Mouse (Mus musculus): ENCODE data around the gene Map3k14. TPM values are rescaled to one million over a fixed set of nuclear protein-coding genes. Genes with fewer than 3 reads are reported as not detected.

Gene Map3k14
- polyA plus RNA-seq, 1 experiment from 2014 or later, result 4.7 TPM

GRCm38 (mm10) chr11:103198911-103199803 lies 68.1 kb downstream of the Map3k14 start:
- 2% methylated on average over 55 of the region's 59 CpGs for WGBS

GRCm38 (mm10) chr11:103198339-103198738 lies 68.9 kb downstream of the Map3k14 start:
- ATAC-seq, result no peak
- H3K27ac ChIP-seq (ENCODE audit: low read depth, low read length), result no peak overlapping the region
- peak overlapping the region; percentile 88 for H3K4me2 ChIP-seq (ENCODE audit: low read length)
- H3K9me3 ChIP-seq (ENCODE audit: control insufficient read depth, low read length), result no peaks in the 10 kb centered on the region
- peaks cover 17% of the 10 kb centered on the region for H3K4me1 ChIP-seq (ENCODE audit: control insufficient read depth, insufficient read depth, low read depth, low read length)
- WGBS, result 6% methylated on average over 13 of the region's 16 CpGs
- H3K27me3 ChIP-seq (replicated peaks; ENCODE audit: control insufficient read depth, insufficient read depth, low read length), result peaks cover 41% of the 10 kb centered on the region
- H3K9ac ChIP-seq (ENCODE audit: low read depth, low read length), result no peak overlapping the region; the same call in 1 of the 2 replicates
- peaks cover 7% of the 10 kb centered on the region for H3K36me3 ChIP-seq (ENCODE audit: control insufficient read depth, insufficient read depth, low read length)
- H3K4me3 ChIP-seq (ENCODE audit: low read length), result peak overlapping the region; percentile 50; the same call in 1 of the 2 replicates

More at GRCm38 (mm10) chr11:103198911-103199803, 68.1 kb downstream of the Map3k14 start:
- H3K27me3 ChIP-seq (replicated peaks; ENCODE audit: control insufficient read depth, insufficient read depth, low read length), result peaks cover 34% of the 10 kb centered on the region
- peak overlapping the region; percentile 88 for H3K4me2 ChIP-seq (ENCODE audit: low read length)
- H3K36me3 ChIP-seq (ENCODE audit: control insufficient read depth, insufficient read depth, low read length), result peaks cover 7% of the 10 kb centered on the region
- peak overlapping the region; percentile 50 for H3K4me3 ChIP-seq (ENCODE audit: low read length)
- peak overlapping the region; percentile 72 for H3K9ac ChIP-seq (ENCODE audit: low read depth, low read length)
- peak; percentile 83 for ATAC-seq
- H3K9me3 ChIP-seq (ENCODE audit: control insufficient read depth, low read length), result no peaks in the 10 kb centered on the region
- H3K4me1 ChIP-seq (ENCODE audit: control insufficient read depth, insufficient read depth, low read depth, low read length), result peaks cover 17% of the 10 kb centered on the region
- H3K27ac ChIP-seq (ENCODE audit: low read depth, low read length), result peak overlapping the region; percentile 4; the same call in 1 of the 2 replicates

- Histone ChIP-seq H3K36me3 (ENCODE audit: control insufficient read depth, insufficient read depth, low read length) (peaks cover 7% of the 10 kb centered on the region), H3K9me3 (ENCODE audit: control insufficient read depth, low read length) (no peaks in the 10 kb centered on the region), H3K4me3 (ENCODE audit: low read length) (no peak overlapping the region), H3K4me1 (ENCODE audit: control insufficient read depth, insufficient read depth, low read depth, low read length) (peaks cover 24% of the 10 kb centered on the region), H3K27me3 (replicated peaks; ENCODE audit: control insufficient read depth, insufficient read depth, low read length) (peaks cover 48% of the 10 kb centered on the region), H3K9ac (ENCODE audit: low read depth, low read length) (no peak overlapping the region), H3K27ac (ENCODE audit: low read depth, low read length) (no peak overlapping the region), H3K4me2 (ENCODE audit: low read length) (no peak overlapping the region)
- ATAC-seq, result no peak
- WGBS, result 95% methylated on average over 4 of the region's 4 CpGs
Measured at GRCm38 (mm10) chr11:103197340-103197739, 69.9 kb downstream of the Map3k14 start.

- H3K9ac ChIP-seq (ENCODE audit: low read depth, low read length), result no peak overlapping the region
- peaks cover 61% of the 10 kb centered on the region for H3K27me3 ChIP-seq (replicated peaks; ENCODE audit: control insufficient read depth, insufficient read depth, low read length)
- WGBS, result 84% methylated on average over 5 of the region's 5 CpGs
- no peak overlapping the region for H3K4me2 ChIP-seq (ENCODE audit: low read length)
- peaks cover 19% of the 10 kb centered on the region for H3K4me1 ChIP-seq (ENCODE audit: control insufficient read depth, insufficient read depth, low read depth, low read length)
- ATAC-seq, result no peak
- no peak overlapping the region for H3K4me3 ChIP-seq (ENCODE audit: low read length)
- H3K36me3 ChIP-seq (ENCODE audit: control insufficient read depth, insufficient read depth, low read length), result peaks cover 7% of the 10 kb centered on the region
- no peak overlapping the region for H3K27ac ChIP-seq (ENCODE audit: low read depth, low read length)
- no peaks in the 10 kb centered on the region for H3K9me3 ChIP-seq (ENCODE audit: control insufficient read depth, low read length)
Measured at GRCm38 (mm10) chr11:103195656-103196055, 71.6 kb downstream of the Map3k14 start.

- Histone ChIP-seq H3K4me3 (ENCODE audit: low read length) (no peak overlapping the region), H3K9me3 (ENCODE audit: control insufficient read depth, low read length) (no peaks in the 10 kb centered on the region), H3K27ac (ENCODE audit: low read depth, low read length) (no peak overlapping the region), H3K4me2 (ENCODE audit: low read length) (no peak overlapping the region), H3K27me3 (replicated peaks; ENCODE audit: control insufficient read depth, insufficient read depth, low read length) (peaks cover 64% of the 10 kb centered on the region), H3K9ac (ENCODE audit: low read depth, low read length) (no peak overlapping the region), H3K36me3 (ENCODE audit: control insufficient read depth, insufficient read depth, low read length) (peaks cover 7% of the 10 kb centered on the region), H3K4me1 (ENCODE audit: control insufficient read depth, insufficient read depth, low read depth, low read length) (peaks cover 19% of the 10 kb centered on the region)
- 85% methylated on average over 18 of the region's 18 CpGs for WGBS
- ATAC-seq, result no peak
Measured at GRCm38 (mm10) chr11:103195236-103195635, 72.0 kb downstream of the Map3k14 start.

GRCm38 (mm10) chr11:103193825-103194168 lies 73.5 kb downstream of the Map3k14 start:
- peaks cover 11% of the 10 kb centered on the region for H3K36me3 ChIP-seq (ENCODE audit: control insufficient read depth, insufficient read depth, low read length)
- peaks cover 66% of the 10 kb centered on the region for H3K27me3 ChIP-seq (replicated peaks; ENCODE audit: control insufficient read depth, insufficient read depth, low read length)
- no peak overlapping the region for H3K9ac ChIP-seq (ENCODE audit: low read depth, low read length)
- no peak overlapping the region for H3K4me2 ChIP-seq (ENCODE audit: low read length)
- no peak overlapping the region for H3K27ac ChIP-seq (ENCODE audit: low read depth, low read length)
- H3K4me1 ChIP-seq (ENCODE audit: control insufficient read depth, insufficient read depth, low read depth, low read length), result peaks cover 15% of the 10 kb centered on the region
- no peak overlapping the region for H3K4me3 ChIP-seq (ENCODE audit: low read length)
- H3K9me3 ChIP-seq (ENCODE audit: control insufficient read depth, low read length), result no peaks in the 10 kb centered on the region
- 39% methylated on average over 9 of the region's 9 CpGs for WGBS
- ATAC-seq, result no peak

GRCm38 (mm10) chr11:103192956-103193824 lies 74.1 kb downstream of the Map3k14 start:
- WGBS, result under 1% methylated on average over 30 of the region's 44 CpGs
- H3K4me2 ChIP-seq (ENCODE audit: low read length), result peak overlapping the region; percentile 45
- H3K9ac ChIP-seq (ENCODE audit: low read depth, low read length), result peak overlapping the region; percentile 33

GRCm38 (mm10) chr11:103192230-103192955 lies 74.9 kb downstream of the Map3k14 start:
- WGBS, result 17% methylated on average over 28 of the region's 28 CpGs
- peak; percentile 21; the same call in 1 of the 2 replicates for ATAC-seq
- Histone ChIP-seq H3K27me3 (replicated peaks; ENCODE audit: control insufficient read depth, insufficient read depth, low read length) (peaks cover 59% of the 10 kb centered on the region), H3K36me3 (ENCODE audit: control insufficient read depth, insufficient read depth, low read length) (peaks cover 11% of the 10 kb centered on the region), H3K9ac (ENCODE audit: low read depth, low read length) (peak overlapping the region; percentile 33), H3K4me2 (ENCODE audit: low read length) (peak overlapping the region; percentile 45), H3K27ac (ENCODE audit: low read depth, low read length) (no peak overlapping the region), H3K4me3 (ENCODE audit: low read length) (peak overlapping the region; percentile 30), H3K4me1 (ENCODE audit: control insufficient read depth, insufficient read depth, low read depth, low read length) (peaks cover 8% of the 10 kb centered on the region; the same call in 1 of the 2 replicates), H3K9me3 (ENCODE audit: control insufficient read depth, low read length) (no peaks in the 10 kb centered on the region)

More at GRCm38 (mm10) chr11:103192956-103193824, 74.1 kb downstream of the Map3k14 start:
- H3K27ac ChIP-seq (ENCODE audit: low read depth, low read length), result no peak overlapping the region
- no peaks in the 10 kb centered on the region for H3K9me3 ChIP-seq (ENCODE audit: control insufficient read depth, low read length)
- H3K4me1 ChIP-seq (ENCODE audit: control insufficient read depth, insufficient read depth, low read depth, low read length), result peaks cover 10% of the 10 kb centered on the region
- peaks cover 65% of the 10 kb centered on the region for H3K27me3 ChIP-seq (replicated peaks; ENCODE audit: control insufficient read depth, insufficient read depth, low read length)
- H3K36me3 ChIP-seq (ENCODE audit: control insufficient read depth, insufficient read depth, low read length), result peaks cover 11% of the 10 kb centered on the region
- ATAC-seq, result peak; percentile 55
- H3K4me3 ChIP-seq (ENCODE audit: low read length), result peak overlapping the region; percentile 30

Measured in hindbrain, embryonic 16.5 days (tissue).